Mouse (Mus musculus): ENCODE results near the gene D17H6S53E.

DNA sequence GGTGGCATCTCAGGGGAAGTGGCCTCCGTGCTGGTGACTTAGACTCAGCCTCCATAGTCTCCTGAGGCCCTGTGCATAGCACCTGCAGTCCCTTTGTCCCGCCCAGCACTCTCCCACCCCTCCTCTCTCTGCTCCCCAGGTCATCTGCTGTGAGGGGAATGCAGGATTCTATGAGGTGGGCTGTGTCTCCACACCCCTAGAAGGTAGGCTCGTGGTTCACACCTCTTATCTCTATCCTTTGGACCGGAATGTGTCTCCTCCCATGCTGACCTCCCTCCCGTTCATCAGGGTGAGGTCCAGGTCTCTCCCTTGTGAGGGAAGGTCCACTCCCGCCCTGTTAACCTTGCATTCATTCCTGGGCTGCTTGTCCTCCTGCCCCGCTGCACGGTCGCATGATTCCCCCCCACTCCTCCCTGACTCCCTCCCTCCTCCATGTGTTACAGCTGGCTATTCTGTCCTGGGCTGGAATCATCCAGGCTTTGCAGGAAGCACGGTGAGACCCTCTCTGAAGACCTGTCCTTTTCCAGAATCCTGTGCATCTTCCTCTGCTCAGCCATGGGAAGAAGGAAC, 25.9 kb upstream of the D17H6S53E start:
- TF ChIP-seq CHD2 (IDR thresholded peaks at IDR 0.05; ENCODE audit: low read depth, low read length): no peak
- no peak for TF ChIP-seq ZNF384 (IDR thresholded peaks at IDR 0.05; ENCODE audit: low read depth, low read length)
- TF ChIP-seq HCFC1 (IDR thresholded peaks at IDR 0.05; ENCODE audit: borderline replicate concordance, insufficient read depth, low read length): no peak

Data from ES-E14 (cell line).